In the genomic region with DNA sequence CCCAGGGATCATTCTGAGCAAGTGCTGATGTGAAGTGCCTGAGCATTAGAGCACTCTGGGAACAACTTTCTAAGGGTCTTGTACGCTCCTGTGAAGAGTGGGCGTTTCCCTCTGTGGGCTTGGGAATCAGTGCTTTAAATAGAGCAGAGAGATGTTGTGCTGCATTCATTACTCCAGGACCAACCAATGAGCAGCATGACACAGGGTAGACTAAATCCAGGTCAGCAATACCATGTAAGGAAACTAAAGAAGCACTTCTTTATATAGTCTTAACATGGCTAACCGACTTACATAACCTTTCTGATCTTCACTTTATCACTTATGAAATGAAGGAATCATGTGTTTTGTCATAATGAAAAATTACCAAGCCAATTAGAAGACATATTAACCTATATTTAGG, we compare ENCODE assay signal across 24 mouse cellular contexts.
"Had no signal": no experiment of that assay in that cellular context is flagged by ENCODE, and none has a peak within 500 bp of the region (broad histone marks: within the 10 kb centered on the region; RNA-seq: fewer than 3 reads in every experiment).

No protein-coding gene starts in this region.

- H3K4me2 ChIP-seq: heart, embryonic 13.5 days; hindbrain, embryonic 13.5 days; hindbrain, embryonic 15.5 days; kidney, embryonic 15.5 days; limb, embryonic 13.5 days; limb, embryonic 15.5 days; liver, embryonic 12.5 days had no signal

- H3K9me3 ChIP-seq: heart, embryonic 10.5 days; heart, embryonic 13.5 days; hindbrain, embryonic 13.5 days; hindbrain, embryonic 15.5 days; kidney, embryonic 15.5 days; limb, embryonic 13.5 days; limb, embryonic 15.5 days; liver, embryonic 12.5 days had no signal

- H3K9ac ChIP-seq: heart, embryonic 13.5 days; hindbrain, embryonic 13.5 days; hindbrain, embryonic 15.5 days; kidney, embryonic 15.5 days; limb, embryonic 13.5 days; limb, embryonic 15.5 days; liver, embryonic 12.5 days; liver, embryonic 14.5 days had no signal

- H3K27ac ChIP-seq: heart, embryonic 10.5 days; heart, embryonic 13.5 days; hindbrain, embryonic 13.5 days; hindbrain, embryonic 15.5 days; hindbrain, postnatal 0 days; kidney, embryonic 15.5 days; kidney, postnatal 0 days; limb, embryonic 13.5 days; limb, embryonic 15.5 days; liver, embryonic 12.5 days; liver, embryonic 14.5 days had no signal

- H3K27me3 ChIP-seq: heart, embryonic 13.5 days; hindbrain, embryonic 13.5 days; hindbrain, embryonic 15.5 days; kidney, embryonic 15.5 days; limb, embryonic 13.5 days; limb, embryonic 15.5 days; liver, embryonic 12.5 days had no signal

- H3K36me3 ChIP-seq: heart, embryonic 10.5 days; heart, embryonic 13.5 days; hindbrain, embryonic 13.5 days; hindbrain, embryonic 15.5 days; kidney, embryonic 15.5 days; limb, embryonic 13.5 days; limb, embryonic 15.5 days; liver, embryonic 12.5 days had no signal

- DNase-seq: gastrocnemius, postnatal 14 days; gastrocnemius, postnatal 36 days; heart, adult 11 months; heart, postnatal 14 days; kidney, adult 11 months; kidney, adult 2 months; kidney, adult 9 months; kidney, postnatal 14 days; kidney, postnatal 36 days; layer of hippocampus, adult 9-11 months; layer of hippocampus, postnatal 36 days; left cerebral cortex, postnatal 4 days had no signal

- H3K4me3 ChIP-seq: heart, embryonic 10.5 days; heart, embryonic 13.5 days; hindbrain, embryonic 13.5 days; hindbrain, embryonic 15.5 days; kidney, embryonic 15.5 days; limb, embryonic 13.5 days; limb, embryonic 15.5 days; liver, embryonic 12.5 days had no signal

- ATAC-seq: hindbrain, postnatal 0 days; intestine, embryonic 16.5 days; liver, embryonic 12.5 days had no signal

- H3K4me1 ChIP-seq: heart, embryonic 10.5 days; hindbrain, embryonic 13.5 days; hindbrain, embryonic 15.5 days; kidney, embryonic 15.5 days; limb, embryonic 13.5 days; limb, embryonic 15.5 days; liver, embryonic 12.5 days had no signal
